Mouse (Mus musculus): ENCODE results near the gene Cptp.

DNA sequence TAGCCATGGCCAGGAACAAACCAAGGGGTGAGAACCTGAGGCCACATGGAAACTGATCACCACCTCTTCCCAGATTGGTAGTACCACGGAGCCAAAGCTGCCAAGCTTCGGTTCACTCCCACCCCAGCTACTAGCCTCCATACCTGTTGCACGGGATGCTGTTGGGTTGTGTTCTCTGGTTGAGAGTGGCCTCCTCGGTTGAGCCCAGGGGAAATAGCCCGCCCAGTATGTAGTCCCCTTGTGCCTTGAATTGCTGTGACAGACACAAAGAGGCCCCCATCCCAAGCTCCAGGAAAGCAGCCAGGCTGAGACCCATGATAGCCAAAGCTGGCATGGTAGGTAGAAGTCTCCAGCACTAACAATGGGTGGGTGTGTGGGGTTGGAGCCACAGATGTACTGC lies 6.2 kb downstream of the Cptp start, which contains the start of gene Tas1r3:
- TF ChIP-seq CTCF (IDR thresholded peaks at IDR 0.05 in 2 of 3, conservative IDR thresholded peaks at IDR 0.05 in 1 of 3; ENCODE audit: control insufficient read depth in 1 of 3, insufficient read depth in 1 of 3, low read depth in 2 of 3, low read length in 3 of 3, poor library complexity in 1 of 3, severe bottlenecking in 1 of 3) (no peak), CHD2 (IDR thresholded peaks at IDR 0.05; ENCODE audit: low read length) (no peak), TCF12 (IDR thresholded peaks at IDR 0.05; ENCODE audit: low read depth, low read length) (no peak), MEF2A (IDR thresholded peaks at IDR 0.05; ENCODE audit: extremely low read depth, insufficient replicate concordance, low read depth, low read length, poor library complexity, severe bottlenecking) (no peak), UBTF (IDR thresholded peaks at IDR 0.05; ENCODE audit: borderline replicate concordance, insufficient read depth, low read depth, low read length) (no peak), NELFE (IDR thresholded peaks at IDR 0.05; ENCODE audit: low read depth, low read length) (no peak), E2F4 (IDR thresholded peaks at IDR 0.05; ENCODE audit: borderline replicate concordance, low read depth, low read length) (no peak), USF2 (IDR thresholded peaks at IDR 0.05; ENCODE audit: borderline replicate concordance in 1 of 2, insufficient read depth in 1 of 2, low read depth in 1 of 2, low read length in 2 of 2) (no peak)
